Mouse (Mus musculus): ENCODE results near the gene Ppp1r16b.
"Not testable (repeated sequence)": the region's sequence is repeated elsewhere in the genome, so short reads cannot be mapped to it uniquely, and the experiment has no call there.

Gene Ppp1r16b

DNA sequence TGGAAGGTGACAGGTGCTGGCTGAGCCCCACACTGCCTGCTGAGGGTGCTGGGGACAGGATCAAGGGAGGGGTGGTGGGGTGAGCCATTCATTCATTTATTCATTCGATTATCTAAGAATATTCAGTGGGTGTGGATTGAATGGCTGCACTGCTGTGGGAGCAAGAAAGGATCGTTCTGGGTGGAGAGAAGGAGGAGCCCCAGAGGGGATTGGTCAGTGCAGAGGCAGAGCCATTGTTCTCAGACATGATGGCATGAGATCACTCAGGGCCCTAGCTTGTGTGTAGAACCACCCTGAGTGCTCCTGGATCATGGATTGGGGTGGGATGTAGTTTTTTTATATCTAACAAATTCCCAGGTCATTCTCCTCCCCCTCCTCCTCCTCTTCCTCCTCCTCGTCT is 56.3 kb downstream of the Ppp1r16b start:
- DNase-seq (ENCODE audit: low spot score in 2 of 2) = no peak

DNA sequence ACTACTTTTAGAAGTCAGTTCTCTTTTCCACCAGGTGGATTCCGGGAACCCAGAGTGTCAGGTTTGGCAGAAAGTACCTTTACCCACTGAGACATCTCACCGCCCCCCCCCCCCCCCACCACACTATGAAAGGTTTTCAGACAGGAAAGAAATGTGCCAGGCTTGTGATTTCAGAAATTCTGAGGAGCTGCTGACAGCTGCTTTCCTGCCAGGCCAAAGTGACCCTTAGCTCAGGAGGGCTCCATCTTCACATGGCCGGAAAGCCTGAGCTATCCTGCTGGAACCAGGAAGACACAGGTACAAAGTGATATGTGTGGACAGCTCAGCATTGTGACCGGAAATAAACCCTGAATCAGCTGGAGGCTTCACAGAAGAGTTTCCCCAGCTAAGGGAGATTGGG is 56.9 kb downstream of the Ppp1r16b start:
- no peak for DNase-seq (ENCODE audit: low spot score in 2 of 2)

DNA sequence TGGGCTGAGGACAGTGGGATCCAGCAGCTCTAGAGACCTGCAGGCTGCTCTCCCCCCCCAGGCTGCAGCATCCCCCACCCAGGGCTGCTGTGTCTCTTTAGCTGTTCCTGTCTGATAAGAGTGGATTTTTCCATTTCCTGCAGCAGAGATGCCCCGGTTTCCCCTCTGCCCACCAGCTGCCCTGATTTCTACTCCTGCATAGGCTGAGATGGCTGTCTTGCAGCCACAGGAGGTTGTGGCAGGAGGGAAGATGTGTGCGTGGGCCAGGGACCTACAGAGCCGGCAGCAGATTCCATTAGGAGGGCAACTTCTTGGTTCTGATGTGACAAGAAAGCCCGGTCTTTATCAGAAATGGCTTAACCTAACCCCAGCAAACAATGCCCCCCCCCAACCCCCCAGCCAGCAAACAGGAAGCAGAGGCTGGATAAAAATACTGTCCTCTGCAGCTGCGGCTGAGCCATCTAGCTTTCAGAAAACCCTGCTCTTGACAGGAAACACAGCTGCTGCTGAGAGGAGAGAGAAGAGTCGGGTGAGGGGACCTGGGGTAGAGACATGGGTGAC is 57.9 kb downstream of the Ppp1r16b start:
- peak in 1 of 2 experiments; percentile 72 for DNase-seq (ENCODE audit: low spot score in 2 of 2)

DNA sequence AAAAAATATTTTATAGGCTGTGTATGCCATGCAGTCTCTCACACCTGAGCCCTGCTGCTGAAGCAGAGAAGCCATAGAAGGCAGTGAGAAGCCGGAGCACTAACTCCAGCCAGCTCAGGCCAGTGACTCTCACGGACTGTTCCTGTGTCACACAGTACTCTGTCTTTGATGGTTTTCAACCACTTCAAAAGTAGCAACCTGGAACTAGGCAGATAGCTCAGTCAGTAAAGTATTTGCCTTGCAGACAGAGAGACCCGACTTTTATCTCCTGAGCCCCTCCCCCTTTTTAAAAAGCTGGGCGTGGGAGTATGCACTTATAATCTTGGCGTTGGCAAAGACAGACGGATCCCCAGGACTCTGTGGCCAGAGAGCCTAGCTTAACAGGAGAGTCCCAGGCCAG is 58.6 kb downstream of the Ppp1r16b start:
- no peak for DNase-seq (ENCODE audit: low spot score in 2 of 2)

DNA sequence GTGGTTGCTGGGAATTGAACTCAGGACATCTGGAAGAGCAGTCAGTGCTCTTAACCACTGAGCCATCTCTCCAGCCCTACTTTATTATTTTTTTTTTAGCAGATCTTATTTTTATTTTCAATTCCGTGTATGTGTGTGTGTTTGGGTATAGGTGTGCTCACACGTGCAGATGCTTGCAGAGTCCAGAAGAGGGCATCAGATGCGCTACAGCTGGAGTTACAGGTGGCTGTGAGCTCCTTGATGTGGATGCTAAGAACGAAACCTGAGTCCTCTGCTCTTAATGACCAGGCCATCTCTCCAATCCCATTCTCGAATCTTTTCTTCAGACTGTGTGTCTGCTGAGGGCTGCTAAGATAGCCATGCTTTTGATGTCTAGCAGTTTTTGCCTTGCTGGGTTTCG is 61.1 kb downstream of the Ppp1r16b start:
- no peak for DNase-seq (ENCODE audit: low spot score in 2 of 2)

DNA sequence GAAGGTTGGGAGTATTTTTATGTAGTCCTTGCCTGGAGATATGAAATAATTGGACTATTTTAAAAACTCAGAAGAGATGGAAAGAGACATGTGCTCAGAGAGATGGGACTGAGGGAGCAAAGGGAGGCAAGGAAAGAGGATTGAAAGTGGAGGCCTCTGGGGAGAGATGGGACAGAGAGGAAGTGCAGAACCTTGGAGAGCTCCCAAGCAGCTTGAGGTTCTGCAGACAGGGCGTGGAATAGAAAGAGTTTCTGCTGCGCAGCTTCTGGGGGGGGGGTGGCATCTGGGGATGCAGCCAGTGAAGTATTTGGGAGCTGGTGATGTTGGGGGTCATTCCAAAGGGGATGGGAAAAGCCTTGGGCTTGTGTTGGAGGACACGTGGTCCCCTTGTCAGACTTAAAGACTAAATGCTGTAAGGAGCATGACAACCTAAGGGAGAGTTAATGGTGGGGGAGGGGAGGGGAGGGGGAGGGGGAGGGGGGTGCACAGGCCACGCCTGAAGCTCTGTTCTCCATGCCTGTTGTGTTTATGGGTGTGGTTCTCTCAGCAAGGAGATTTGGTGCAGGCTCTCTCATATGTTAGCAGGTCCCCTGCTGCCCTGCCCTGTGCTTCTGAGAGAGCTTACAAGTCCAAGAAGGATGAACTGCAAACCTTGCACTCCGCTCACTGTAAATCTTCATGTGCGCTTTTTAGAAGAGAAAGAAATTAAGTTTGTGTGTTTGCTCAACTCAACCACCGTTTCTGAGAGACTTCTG is 63.0 kb downstream of the Ppp1r16b start:
- DNase-seq (ENCODE audit: low spot score in 2 of 2) = no peak

DNA sequence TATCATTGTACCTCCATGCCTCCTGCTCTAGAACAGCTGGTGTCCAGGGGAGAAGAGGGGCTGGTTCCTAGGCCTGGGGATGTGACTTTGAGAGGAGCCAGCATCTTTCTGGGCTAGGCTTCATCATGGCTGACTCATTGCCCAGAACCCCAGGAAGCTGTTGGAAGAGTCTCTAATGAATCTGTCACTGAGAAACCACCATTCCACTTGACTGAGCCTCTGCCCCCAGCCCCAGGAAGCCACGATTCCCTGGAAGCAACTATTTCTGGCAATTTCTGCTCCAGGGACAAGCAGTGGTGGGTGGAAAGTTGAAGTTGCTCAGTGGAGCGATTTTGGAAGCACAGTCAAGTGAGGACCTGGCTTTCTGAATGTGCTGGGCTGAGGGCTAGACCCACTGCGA is 65.7 kb downstream of the Ppp1r16b start:
- DNase-seq (ENCODE audit: low spot score in 2 of 2) = no peak

DNA sequence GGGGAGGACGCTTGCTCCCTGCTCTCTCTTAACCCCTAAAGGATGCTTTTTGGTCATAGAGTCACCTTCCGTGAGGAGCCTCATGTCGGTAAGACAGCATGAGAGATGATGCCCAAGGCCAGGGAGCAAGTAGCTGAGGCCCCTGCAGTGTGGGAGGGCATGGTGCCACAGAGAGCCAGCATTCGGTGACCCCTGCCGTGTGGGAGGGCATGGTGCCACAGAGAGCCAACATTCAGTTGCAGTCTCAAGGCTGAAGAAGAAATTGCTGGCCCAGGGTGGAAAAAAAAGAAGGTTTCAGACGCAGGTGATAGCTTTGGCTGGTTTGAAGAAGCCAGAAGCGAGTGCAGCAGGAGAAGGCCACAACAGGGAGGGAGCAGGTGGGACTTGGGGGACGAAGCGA is 67.3 kb downstream of the Ppp1r16b start:
- no peak for DNase-seq (ENCODE audit: low spot score in 2 of 2)

DNA sequence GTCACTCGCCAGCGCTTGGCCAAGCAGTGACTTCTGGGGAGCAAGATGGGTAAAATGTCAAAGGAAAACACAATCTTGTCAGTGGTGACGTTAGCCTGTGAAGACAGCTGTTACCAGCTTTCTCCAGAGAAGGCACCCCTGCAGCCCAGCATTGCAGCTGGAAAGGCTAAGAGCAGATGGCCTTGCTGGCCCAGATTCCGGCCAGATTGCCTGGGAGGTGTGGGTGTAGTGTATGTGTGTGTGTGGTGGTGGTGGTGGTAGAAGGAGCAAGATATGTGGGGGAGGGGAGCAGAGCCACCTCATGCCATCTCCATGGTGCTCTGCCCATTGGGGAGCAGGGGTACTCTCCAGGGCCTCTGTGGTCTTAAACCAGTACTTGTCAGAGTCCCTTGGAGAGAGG is 67.9 kb downstream of the Ppp1r16b start:
- DNase-seq (ENCODE audit: low spot score in 2 of 2) = no peak

DNA sequence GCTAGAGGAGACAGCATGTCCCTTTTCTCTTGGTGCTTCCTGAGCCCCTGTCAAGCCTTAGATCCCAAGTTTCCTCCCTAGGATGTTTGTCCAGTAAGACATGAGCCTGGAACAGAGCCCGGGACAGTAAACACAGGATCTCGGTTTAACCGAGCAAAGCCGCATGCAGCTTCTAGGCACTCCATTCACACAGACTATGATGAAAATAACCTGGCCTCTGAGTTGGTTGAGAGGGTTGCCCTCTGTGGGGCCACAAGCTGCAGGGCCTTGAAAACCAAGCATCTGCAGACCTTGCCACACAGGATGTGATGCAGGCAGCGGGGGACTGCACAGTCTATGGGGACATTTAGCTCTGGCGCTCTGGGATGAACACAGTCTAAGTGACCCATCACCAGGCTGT is 68.7 kb downstream of the Ppp1r16b start:
- DNase-seq (ENCODE audit: low spot score in 2 of 2) = no peak

DNA sequence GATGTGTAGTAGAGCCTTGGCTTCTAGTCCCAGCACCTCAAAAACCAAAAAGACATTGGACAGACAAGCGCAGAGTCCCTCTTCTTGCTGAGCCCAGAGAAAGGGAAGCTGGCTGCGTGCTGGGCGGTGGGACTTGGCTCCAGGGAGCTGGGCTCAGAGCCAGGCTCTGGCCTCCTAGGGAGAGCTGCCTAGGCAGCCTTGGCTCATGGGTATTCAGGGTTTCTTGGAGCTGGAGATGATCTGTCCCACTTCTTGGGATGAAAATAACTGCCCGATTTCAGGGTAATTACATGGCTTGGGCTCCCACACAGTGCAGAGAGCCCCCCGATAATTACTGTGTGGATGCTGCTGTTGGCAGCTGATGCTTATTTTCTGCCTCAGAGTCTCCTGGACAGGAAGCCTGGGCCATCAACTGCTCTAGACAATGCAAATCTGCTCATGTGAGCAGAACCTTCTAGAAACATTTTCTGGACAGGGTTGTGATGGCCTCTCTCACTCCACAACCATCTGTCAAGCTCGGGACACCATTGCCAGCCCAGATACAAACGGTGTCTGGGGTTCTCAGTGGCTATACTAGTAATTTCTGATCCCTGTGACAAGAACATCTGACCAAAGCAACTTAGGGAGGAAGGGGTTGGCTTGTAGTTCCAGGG is 69.4 kb downstream of the Ppp1r16b start:
- DNase-seq (ENCODE audit: low spot score in 2 of 2) = no peak

DNA sequence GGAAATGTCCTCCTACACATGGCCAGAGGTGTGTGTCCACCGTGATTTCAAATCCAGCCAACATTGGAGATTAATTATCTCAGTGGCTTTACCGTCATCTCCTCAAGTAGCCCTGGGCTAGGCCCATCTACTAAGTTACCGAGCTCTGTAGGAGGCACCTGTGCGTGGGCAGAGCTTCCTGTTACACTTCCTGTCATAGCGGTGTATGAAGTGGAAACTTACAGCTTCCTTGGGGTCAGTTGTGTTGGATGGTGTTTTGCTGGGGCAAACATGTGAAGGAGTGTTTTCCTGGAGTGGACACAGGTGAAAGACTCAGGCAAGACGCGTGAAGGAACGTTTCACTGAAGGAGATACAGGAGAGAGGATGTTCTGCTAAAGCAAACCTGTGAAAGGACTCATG is 70.1 kb downstream of the Ppp1r16b start:
- no peak for DNase-seq (ENCODE audit: low spot score in 2 of 2)

DNA sequence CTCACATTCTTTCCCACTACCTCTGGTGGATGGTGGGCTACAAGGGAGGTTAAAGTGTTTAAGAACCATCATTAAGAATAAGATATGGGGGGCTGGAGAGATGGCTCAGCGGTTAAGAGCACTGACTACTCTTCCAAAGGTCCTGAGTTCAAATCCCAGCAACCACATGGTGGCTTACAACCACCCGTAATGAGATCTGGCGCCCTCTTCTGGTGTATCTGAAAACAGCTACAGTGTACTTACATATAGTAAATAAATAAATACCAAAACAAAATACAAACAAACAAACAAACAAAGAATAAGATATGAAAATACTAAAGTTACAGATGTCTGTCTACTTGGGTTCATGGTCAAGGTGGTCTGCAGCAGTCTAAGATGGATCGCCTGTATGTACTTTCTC is 71.0 kb downstream of the Ppp1r16b start:
- not testable (repeated sequence) for DNase-seq (ENCODE audit: low spot score in 2 of 2)

DNA sequence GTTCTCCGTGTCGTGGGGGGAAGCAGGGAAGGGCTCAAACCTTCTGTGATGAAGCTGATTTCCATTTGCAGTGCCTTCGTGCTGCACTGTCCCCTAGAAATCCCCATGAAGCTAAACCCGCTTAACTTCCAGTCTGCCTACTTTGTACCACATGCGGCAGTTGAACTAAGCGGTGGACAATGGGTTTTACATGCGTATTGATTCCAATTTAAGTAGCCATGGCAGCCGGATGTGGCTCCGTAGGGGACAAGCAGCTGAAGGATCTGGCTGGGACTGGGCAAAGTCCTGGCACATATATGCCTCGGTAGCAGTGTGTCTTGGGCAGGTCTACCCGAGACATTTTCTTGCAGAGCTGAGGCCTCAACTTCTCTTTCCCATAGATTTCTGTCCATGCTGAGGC is 73.4 kb downstream of the Ppp1r16b start:
- DNase-seq (ENCODE audit: low spot score in 2 of 2) = no peak

DNA sequence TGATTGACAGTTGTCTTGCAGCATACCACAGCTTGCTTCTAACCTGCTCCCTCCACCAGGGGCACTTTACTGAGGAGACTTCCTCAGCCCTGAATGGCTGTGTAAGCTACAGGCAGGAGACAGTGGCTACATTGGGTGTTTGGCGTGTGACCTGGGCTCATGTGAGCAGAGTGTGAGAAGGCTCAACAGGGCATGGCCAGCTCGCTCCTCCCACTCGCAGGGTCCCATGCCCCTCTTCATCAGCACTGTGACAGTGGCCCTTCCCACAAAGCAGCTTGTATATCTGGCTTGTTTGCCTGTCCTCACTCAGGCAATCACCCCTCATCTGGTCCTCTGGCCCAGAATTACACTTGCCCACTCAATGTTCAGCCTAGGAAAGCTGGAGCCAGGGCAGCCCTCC is 73.9 kb downstream of the Ppp1r16b start:
- DNase-seq (ENCODE audit: low spot score in 2 of 2) = no peak

DNA sequence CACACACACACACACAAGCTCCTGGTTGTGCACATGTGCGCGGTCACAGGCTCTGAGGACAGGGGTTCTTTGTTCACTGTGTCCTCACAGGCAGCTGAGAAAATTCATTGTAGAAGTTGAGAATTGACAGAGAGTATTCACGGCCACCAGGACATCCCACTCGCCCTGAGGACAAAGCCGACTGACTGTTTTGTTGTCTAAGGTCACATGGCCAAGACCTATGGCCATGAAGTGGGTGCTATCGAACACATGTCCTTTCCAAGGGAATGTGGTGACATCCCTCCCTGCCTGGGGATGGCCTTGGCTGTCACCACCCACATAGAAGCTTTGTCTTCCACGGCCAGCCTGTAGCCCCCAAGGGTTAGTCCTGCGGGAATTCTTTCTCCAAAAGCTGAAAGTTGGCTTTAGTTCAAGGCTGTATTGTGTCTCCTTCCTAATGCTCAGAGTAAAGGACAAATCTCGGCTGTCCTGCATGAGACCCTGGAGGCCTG is 75.9 kb downstream of the Ppp1r16b start:
- DNase-seq (ENCODE audit: low spot score in 2 of 2) = no peak

DNA sequence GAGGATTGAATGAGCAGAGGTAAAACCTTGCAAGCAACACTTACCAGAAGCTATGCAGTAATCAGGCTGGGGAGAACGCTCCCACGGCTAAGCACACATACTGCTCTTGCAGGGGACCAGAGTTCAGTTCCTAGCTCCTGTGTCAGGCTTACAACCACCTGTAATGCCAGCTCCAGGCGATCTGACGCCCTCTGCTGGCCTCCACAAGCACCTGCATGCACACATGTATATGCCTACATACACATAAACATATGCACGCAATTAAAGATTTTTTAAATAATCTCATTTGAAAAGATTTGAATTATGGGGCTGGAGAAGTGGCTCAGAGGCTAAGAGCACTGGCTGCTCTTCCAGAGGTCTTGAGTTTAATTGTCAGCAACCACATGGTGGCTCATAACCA is 77.2 kb downstream of the Ppp1r16b start:
- DNase-seq (ENCODE audit: low spot score in 2 of 2) = no peak

DNA sequence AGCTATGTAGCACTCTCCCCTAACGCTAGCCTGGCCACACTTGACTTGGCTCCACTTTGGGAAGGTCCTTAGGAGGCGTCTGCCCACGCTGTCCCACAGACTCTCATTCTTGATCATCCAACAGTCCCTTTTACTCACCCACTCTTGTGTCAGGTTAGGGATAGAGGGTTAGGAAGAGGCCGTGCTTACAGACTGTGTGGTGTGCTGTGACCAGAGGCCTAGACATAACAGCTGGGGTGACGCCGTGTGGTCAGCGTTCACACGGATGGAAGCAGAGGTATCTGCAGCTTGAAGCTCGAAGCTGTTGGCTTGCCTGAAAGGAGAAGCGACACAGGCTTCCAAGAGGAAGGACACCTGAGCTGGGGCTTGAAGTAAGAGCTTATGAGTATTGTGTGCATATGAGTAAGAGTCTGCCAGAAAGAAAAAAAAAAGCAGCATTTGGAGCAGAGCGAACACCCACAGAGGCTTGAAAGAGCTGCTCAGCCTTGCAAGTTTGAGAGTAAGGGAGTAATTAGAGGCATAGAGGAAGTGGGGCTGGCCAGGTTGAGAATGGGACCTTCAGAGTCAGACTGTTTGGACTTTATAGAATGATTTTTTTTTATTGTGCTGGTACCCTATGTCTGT is 78.4 kb downstream of the Ppp1r16b start:
- DNase-seq (ENCODE audit: low spot score in 2 of 2) = no peak

DNA sequence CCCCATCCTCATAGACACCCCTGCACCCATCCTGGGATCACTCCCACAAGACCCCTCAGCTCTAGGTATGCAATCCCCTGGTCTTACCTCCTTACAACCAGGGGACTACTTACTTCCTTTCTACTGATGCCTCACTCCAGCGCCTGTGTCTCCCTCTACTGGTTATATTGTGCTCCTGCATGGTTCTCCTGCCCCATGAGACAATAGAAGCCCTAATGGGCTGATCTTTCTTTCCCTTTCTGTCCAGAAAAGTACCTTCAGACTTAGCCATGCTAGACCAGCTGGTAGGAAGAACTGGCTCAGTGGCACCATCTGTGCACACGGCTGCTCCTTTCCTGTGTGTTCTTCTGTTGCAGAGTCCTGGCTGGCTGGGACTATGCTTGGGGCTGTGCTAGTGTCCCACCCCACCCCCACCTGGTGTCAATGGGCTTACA is 79.9 kb downstream of the Ppp1r16b start:
- DNase-seq (ENCODE audit: low spot score in 2 of 2) = no peak

DNA sequence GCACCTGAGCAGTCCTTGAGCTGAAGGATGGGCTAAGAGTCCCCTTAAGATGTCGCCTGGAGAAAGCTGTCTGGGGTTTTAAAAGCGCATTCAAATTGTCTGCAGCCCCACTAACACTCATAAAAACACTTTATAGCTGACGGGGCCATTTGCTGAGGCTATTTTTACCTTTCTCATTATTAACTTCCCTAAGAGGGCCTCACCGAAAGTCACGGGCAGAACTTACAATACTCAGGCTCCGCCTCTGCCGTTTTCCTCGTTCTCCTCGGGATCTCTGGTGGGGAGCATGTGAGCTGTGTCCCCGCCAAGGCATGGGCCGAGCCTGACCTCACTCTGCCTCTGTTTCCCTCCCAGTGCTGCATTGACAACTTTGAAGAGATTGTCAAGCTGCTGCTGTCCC is 81.0 kb downstream of the Ppp1r16b start:
- no peak for DNase-seq (ENCODE audit: low spot score in 2 of 2)

DNA sequence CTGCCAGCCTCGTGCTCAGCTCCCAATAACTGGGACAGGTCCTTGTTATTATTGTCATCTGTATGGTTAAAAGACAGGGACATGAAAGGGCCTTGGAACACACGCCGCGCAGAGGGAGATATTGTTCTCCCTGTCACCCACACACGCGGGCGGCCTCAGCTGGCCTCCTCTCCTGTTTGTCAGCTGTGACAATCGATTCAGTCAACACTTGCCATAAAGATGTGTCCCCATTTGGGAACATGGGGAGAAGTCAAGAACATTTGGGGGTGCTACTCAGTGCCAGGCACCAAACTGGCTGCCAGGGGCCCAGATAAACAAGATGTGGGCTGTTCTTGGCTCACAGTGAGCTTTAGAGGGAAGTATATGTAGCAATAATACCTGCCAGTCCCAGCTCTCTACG is 84.2 kb downstream of the Ppp1r16b start:
- no peak for DNase-seq (ENCODE audit: low spot score in 2 of 2)

DNA sequence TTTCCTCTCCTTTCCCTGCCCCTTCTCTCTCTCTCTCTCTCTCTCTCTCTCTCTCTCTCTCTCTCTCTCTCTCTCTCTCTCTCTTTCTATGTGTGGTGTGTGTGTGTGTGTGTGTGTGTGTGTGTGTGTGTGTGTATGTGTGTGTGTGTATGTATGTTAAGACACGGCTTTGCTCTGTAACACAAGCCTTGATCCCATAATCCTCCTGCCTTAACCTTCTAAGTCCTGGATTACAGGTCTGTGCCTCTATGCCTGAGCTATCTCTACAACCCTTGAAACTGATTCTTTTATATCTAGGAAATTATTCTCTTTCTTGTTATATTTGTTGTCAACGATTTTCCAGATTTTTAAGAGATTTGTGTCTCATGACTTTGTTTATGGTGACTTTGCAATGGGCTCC is 95.0 kb downstream of the Ppp1r16b start:
- no peak for DNase-seq (ENCODE audit: low spot score in 2 of 2)

DNA sequence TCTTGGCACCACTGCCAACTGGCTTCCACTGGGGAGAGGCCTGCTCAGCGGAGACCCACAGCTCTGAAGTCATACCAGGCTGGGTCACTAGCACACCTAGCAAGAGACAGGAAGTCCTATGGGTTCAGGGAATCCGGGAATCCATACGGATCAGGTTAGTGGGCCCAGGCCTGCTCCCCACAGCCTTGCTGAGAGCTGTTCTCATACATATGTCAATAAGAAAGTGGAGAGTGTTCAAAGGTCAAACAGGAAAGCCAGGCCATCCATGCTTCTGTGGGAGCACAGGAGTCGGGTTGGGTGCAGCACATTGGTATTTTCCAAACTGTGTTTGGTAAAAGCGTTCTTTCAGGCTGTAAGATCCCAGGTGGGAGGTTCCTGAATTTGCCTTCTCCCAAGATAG is 97.1 kb downstream of the Ppp1r16b start:
- DNase-seq (ENCODE audit: low spot score in 2 of 2) = no peak

Data from right cerebral cortex, postnatal 36 days (tissue).